Mouse (Mus musculus) stomach, adult 2 months (tissue): ENCODE results near the gene Ccdc105. TPM values are rescaled to one million over a fixed set of nuclear protein-coding genes. Genes with fewer than 3 reads are reported as not detected.

ENCODE experiments used
- polyA plus RNA-seq: library from polyadenylated mRNA; depleted of rRNA; stranded (reverse); fragments of >200 nt; gene quantifications from 2 replicates; pipeline ENCODE4 v1.2.3, GENCODE M21; 2012; rRNA removed

The Ccdc105 gene
- not detected in 2 replicates for polyA plus RNA-seq

GRCm38 (mm10) chr10:78752452-78753191, at the start of gene Ccdc105:
Gene Ccdc105 (minus strand): TSS chr10:78753065.

GRCm38 (mm10) chr10:78779981-78780651, 27.3 kb upstream of the Ccdc105 start, which contains the start of gene Slc1a6:
Gene Slc1a6 (plus strand): TSS chr10:78780496.

GRCm38 (mm10) chr10:78718056-78718455, 34.8 kb downstream of the Ccdc105 start, which contains the start of gene Casp14:
Gene Casp14 (minus strand): TSS chr10:78718294.

Other genes starting within 250 kb of the Ccdc105 start
- not detected in 2 replicates for gene Olfr1358, start 235.6 kb downstream of the Ccdc105 start, polyA plus RNA-seq
- 37.9 and 45.9 TPM in 2 replicates for gene Ilvbl, start 178.7 kb downstream of the Ccdc105 start, polyA plus RNA-seq
- gene Syde1, start 161.1 kb downstream of the Ccdc105 start, polyA plus RNA-seq = 8.4 and 8.5 TPM in 2 replicates
- gene Olfr1357, start 135.0 kb downstream of the Ccdc105 start, polyA plus RNA-seq = not detected in 2 replicates
- gene Casp14, start 34.8 kb downstream of the Ccdc105 start, polyA plus RNA-seq = 4.7 and 5.8 TPM in 2 replicates
- 0.19 and 0.45 TPM in 2 replicates for gene Slc1a6, start 27.4 kb upstream of the Ccdc105 start, polyA plus RNA-seq
- gene Olfr1356, start 99.1 kb upstream of the Ccdc105 start, polyA plus RNA-seq = not detected in 2 replicates
- not detected in 2 replicates for gene Olfr1355, start 122.5 kb upstream of the Ccdc105 start, polyA plus RNA-seq
- gene Olfr1354, start 160.1 kb upstream of the Ccdc105 start, polyA plus RNA-seq = not detected in 2 replicates
- not detected in 2 replicates for gene Olfr8, start 197.6 kb upstream of the Ccdc105 start, polyA plus RNA-seq
- not detected in 2 replicates for gene Olfr1353, start 210.2 kb upstream of the Ccdc105 start, polyA plus RNA-seq
- not detected in 2 replicates for gene Olfr1352, start 228.0 kb upstream of the Ccdc105 start, polyA plus RNA-seq